Mouse (Mus musculus): ENCODE results near the gene Acsbg1. TPM values are rescaled to one million over a fixed set of nuclear protein-coding genes. Genes with fewer than 3 reads are reported as not detected.

Acsbg1 gene
- total RNA-seq, 4 experiments from 2014 or later = 101 to 114 (median 106) TPM

- DNase-seq (ENCODE audit: low spot score in 2 of 2) = no peak
Measured at GRCm38 (mm10) chr9:54555044-54555443, 106.6 kb downstream of the Acsbg1 start.

Small RNA genes within 50 kb of the gene (microRNA-seq; reads per million reads assigned to microRNA genes)
- 0.32 to 2.8 reads per million in 2 experiments for gene Mir5710

Other genes starting within 250 kb of the Acsbg1 start
- 100 to 1,000 TPM; 184 to 220 (median 198) TPM for gene Dmxl2, start 160.2 kb downstream of the Acsbg1 start, total RNA-seq (2022)
- not detected for gene Sh2d7, start 122.9 kb downstream of the Acsbg1 start, total RNA-seq (2022)
- 10 to 100 TPM; 22.5 to 25.8 (median 24.4) TPM for gene Cib2, start 101.7 kb downstream of the Acsbg1 start, total RNA-seq (2022)
- 100 to 1,000 TPM; 161 to 184 (median 169) TPM for gene Idh3a, start 75.5 kb downstream of the Acsbg1 start, total RNA-seq (2022)
- 10 to 100 TPM; 39.8 to 61.1 (median 47.2) TPM for gene Dnaja4, start 37.0 kb upstream of the Acsbg1 start, total RNA-seq (2022)
- gene Wdr61, start 72.6 kb upstream of the Acsbg1 start, total RNA-seq (2022) = 10 to 100 TPM; 56.4 to 59.6 (median 58.4) TPM
- gene Crabp1, start 102.9 kb upstream of the Acsbg1 start, total RNA-seq (2022) = 1 to 10 TPM in 2 of 4 experiments, not detected in 2; 1.0 to 1.3 TPM
- 10 to 100 TPM; 45.5 to 53.2 (median 51.0) TPM for gene Ireb2, start 201.9 kb upstream of the Acsbg1 start, total RNA-seq (2022)